Mouse (Mus musculus) G1E (cell line): ENCODE results near the gene Stx6.

Experiments
- CTCF ChIP-seq: IDR thresholded peaks from 2 replicates; pipeline ENCODE4 v1.5.1; 2012; ENCODE audit warnings: low read depth, low read length, inconsistent platforms, mixed read lengths
- GATA1 ChIP-seq: IDR thresholded peaks from 2 replicates; pipeline ENCODE4 v1.6.1; 2012; ENCODE audit warnings: borderline replicate concordance, low read length, inconsistent platforms, mixed read lengths
- TAL1 ChIP-seq: conservative IDR thresholded peaks from 2 replicates; pipeline ENCODE4 v1.6.1; 2012; ENCODE audit warnings: low read depth, low read length, inconsistent platforms, mixed read lengths

GRCm38 (mm10) chr1:155111491-155111890 lies 47.0 kb upstream of the Stx6 start:
- TF ChIP-seq CTCF, result no peak
- TF ChIP-seq TAL1, result no peak
- TF ChIP-seq GATA1, result no peak
